Mouse (Mus musculus) cerebellum, postnatal 36 days (tissue): ENCODE data around the gene Egln1.

ENCODE experiments used
- DNase-seq, 2 experiments: peaks; one replicate each; pipeline ENCODE4 v3.0.0; 2021 to 2022; ENCODE audit warnings: mixed read lengths in 2 of 2

Egln1 gene

GRCm38 (mm10) chr8:124944406-124944805 lies 4.7 kb downstream of the Egln1 start:
- DNase-seq = no peak

- no peak for DNase-seq
Observed at GRCm38 (mm10) chr8:124943801-124944200, 5.3 kb downstream of the Egln1 start.

- DNase-seq = no peak
Observed at GRCm38 (mm10) chr8:124937293-124937692, 11.8 kb downstream of the Egln1 start.

GRCm38 (mm10) chr8:124936699-124937098 lies 12.4 kb downstream of the Egln1 start:
- no peak for DNase-seq

GRCm38 (mm10) chr8:124935116-124935515 lies 14.0 kb downstream of the Egln1 start:
- no peak for DNase-seq

- no peak for DNase-seq
Observed at GRCm38 (mm10) chr8:124932435-124932834, 16.7 kb downstream of the Egln1 start.

- no peak for DNase-seq
Observed at GRCm38 (mm10) chr8:124930649-124931048, 18.5 kb downstream of the Egln1 start.

GRCm38 (mm10) chr8:124930086-124930485 lies 19.0 kb downstream of the Egln1 start:
- DNase-seq = no peak

- DNase-seq = no peak
Observed at GRCm38 (mm10) chr8:124929006-124929405, 20.1 kb downstream of the Egln1 start.

GRCm38 (mm10) chr8:124926351-124926771 lies 22.8 kb downstream of the Egln1 start:
- no peak for DNase-seq

- no peak for DNase-seq
Observed at GRCm38 (mm10) chr8:124925544-124926266, 23.4 kb downstream of the Egln1 start.

- DNase-seq = no peak
Observed at GRCm38 (mm10) chr8:124923971-124924652, 25.0 kb downstream of the Egln1 start.

- DNase-seq = no peak
Observed at GRCm38 (mm10) chr8:124922490-124923089, 26.5 kb downstream of the Egln1 start.

- DNase-seq = no peak
Observed at GRCm38 (mm10) chr8:124921369-124922279, 27.5 kb downstream of the Egln1 start.

GRCm38 (mm10) chr8:124917741-124918484 lies 31.2 kb downstream of the Egln1 start:
- DNase-seq = peak; percentile 40 to 48

GRCm38 (mm10) chr8:124914061-124914460 lies 35.1 kb downstream of the Egln1 start:
- DNase-seq = no peak

GRCm38 (mm10) chr8:124911938-124912872 lies 36.9 kb downstream of the Egln1 start:
- no peak for DNase-seq

- peak; percentile 83 for DNase-seq
Observed at GRCm38 (mm10) chr8:124910349-124910748, 38.8 kb downstream of the Egln1 start.

- no peak for DNase-seq
Observed at GRCm38 (mm10) chr8:124909936-124910335, 39.2 kb downstream of the Egln1 start.

GRCm38 (mm10) chr8:124905482-124905881 lies 43.6 kb downstream of the Egln1 start:
- no peak for DNase-seq

GRCm38 (mm10) chr8:124903198-124903597 lies 45.9 kb downstream of the Egln1 start:
- DNase-seq = no peak
